Mouse (Mus musculus): ENCODE results near the gene Cd244a. TPM values are rescaled to one million over a fixed set of nuclear protein-coding genes. Genes with fewer than 3 reads are reported as not detected.

The Cd244a gene
- polyA plus RNA-seq, 1 experiment from 2014 or later = 0.08 TPM

GRCm38 (mm10) chr1:171556366-171556765, 2.6 kb upstream of the Cd244a start:
- Histone ChIP-seq H3K4me1 (replicated peaks; ENCODE audit: insufficient read depth, low read length) (no peaks in the 10 kb centered on the region), H3K27me3 (ENCODE audit: insufficient read depth, low read length) (no peaks in the 10 kb centered on the region), H3K4me2 (ENCODE audit: low read length) (no peak overlapping the region), H3K9me3 (replicated peaks; ENCODE audit: low read length) (no peaks in the 10 kb centered on the region), H3K4me3 (replicated peaks; ENCODE audit: low read depth, low read length) (no peak overlapping the region), H3K36me3 (ENCODE audit: insufficient read depth, low read length) (no peaks in the 10 kb centered on the region), H3K9ac (ENCODE audit: low read depth, low read length) (no peak overlapping the region), H3K27ac (no peak overlapping the region)
- WGBS = 91% methylated on average over 2 of the region's 2 CpGs
- DNase-seq (ENCODE audit: low spot score) (no peak), ATAC-seq (replicated peaks; ENCODE audit: low FRiP score, low read depth) (no peak)
- no peak for TF ChIP-seq CTCF (IDR thresholded peaks at IDR 0.05; ENCODE audit: low read depth)

GRCm38 (mm10) chr1:171558407-171558806, 586 bp upstream of the Cd244a start:
- 70% methylated on average over 6 of the region's 6 CpGs for WGBS
- DNase-seq (ENCODE audit: low spot score) (no peak), ATAC-seq (replicated peaks; ENCODE audit: low FRiP score, low read depth) (no peak)
- no peak overlapping the region for H3K9ac ChIP-seq (ENCODE audit: low read depth, low read length)
- no peaks in the 10 kb centered on the region for H3K36me3 ChIP-seq (ENCODE audit: insufficient read depth, low read length)
- H3K4me3 ChIP-seq (replicated peaks; ENCODE audit: low read depth, low read length) = no peak overlapping the region
- H3K27me3 ChIP-seq (ENCODE audit: insufficient read depth, low read length) = no peaks in the 10 kb centered on the region
- no peak overlapping the region for H3K27ac ChIP-seq
- H3K4me2 ChIP-seq (ENCODE audit: low read length) = no peak overlapping the region
- no peaks in the 10 kb centered on the region for H3K9me3 ChIP-seq (replicated peaks; ENCODE audit: low read length)
- no peak for TF ChIP-seq CTCF (IDR thresholded peaks at IDR 0.05; ENCODE audit: low read depth)
- H3K4me1 ChIP-seq (replicated peaks; ENCODE audit: insufficient read depth, low read length) = no peaks in the 10 kb centered on the region

GRCm38 (mm10) chr1:171560262-171560661, 1.3 kb downstream of the Cd244a start:
- Histone ChIP-seq H3K4me1 (replicated peaks; ENCODE audit: insufficient read depth, low read length) (no peaks in the 10 kb centered on the region), H3K4me3 (replicated peaks; ENCODE audit: low read depth, low read length) (no peak overlapping the region), H3K9ac (ENCODE audit: low read depth, low read length) (no peak overlapping the region), H3K27ac (no peak overlapping the region), H3K9me3 (replicated peaks; ENCODE audit: low read length) (no peaks in the 10 kb centered on the region), H3K4me2 (ENCODE audit: low read length) (no peak overlapping the region), H3K27me3 (ENCODE audit: insufficient read depth, low read length) (no peaks in the 10 kb centered on the region), H3K36me3 (ENCODE audit: insufficient read depth, low read length) (no peaks in the 10 kb centered on the region)
- WGBS = 70% methylated on average over 2 of the region's 2 CpGs
- TF ChIP-seq CTCF (IDR thresholded peaks at IDR 0.05; ENCODE audit: low read depth) = no peak
- DNase-seq (ENCODE audit: low spot score) = no peak
- no peak for ATAC-seq (replicated peaks; ENCODE audit: low FRiP score, low read depth)

GRCm38 (mm10) chr1:171561200-171561599, 2.2 kb downstream of the Cd244a start:
- Histone ChIP-seq H3K4me3 (replicated peaks; ENCODE audit: low read depth, low read length) (no peak overlapping the region), H3K9me3 (replicated peaks; ENCODE audit: low read length) (no peaks in the 10 kb centered on the region), H3K27me3 (ENCODE audit: insufficient read depth, low read length) (no peaks in the 10 kb centered on the region), H3K4me2 (ENCODE audit: low read length) (no peak overlapping the region), H3K27ac (no peak overlapping the region), H3K4me1 (replicated peaks; ENCODE audit: insufficient read depth, low read length) (no peaks in the 10 kb centered on the region), H3K36me3 (ENCODE audit: insufficient read depth, low read length) (no peaks in the 10 kb centered on the region), H3K9ac (ENCODE audit: low read depth, low read length) (no peak overlapping the region)
- DNase-seq (ENCODE audit: low spot score) (no peak), ATAC-seq (replicated peaks; ENCODE audit: low FRiP score, low read depth) (no peak)
- no peak for TF ChIP-seq CTCF (IDR thresholded peaks at IDR 0.05; ENCODE audit: low read depth)
- 95% methylated on average over 1 of the region's 1 CpGs for WGBS

GRCm38 (mm10) chr1:171561639-171562225, 2.7 kb downstream of the Cd244a start:
- Histone ChIP-seq H3K9me3 (replicated peaks; ENCODE audit: low read length) (no peaks in the 10 kb centered on the region), H3K4me1 (replicated peaks; ENCODE audit: insufficient read depth, low read length) (no peaks in the 10 kb centered on the region), H3K27ac (no peak overlapping the region), H3K27me3 (ENCODE audit: insufficient read depth, low read length) (no peaks in the 10 kb centered on the region), H3K9ac (ENCODE audit: low read depth, low read length) (no peak overlapping the region), H3K36me3 (ENCODE audit: insufficient read depth, low read length) (no peaks in the 10 kb centered on the region), H3K4me3 (replicated peaks; ENCODE audit: low read depth, low read length) (no peak overlapping the region), H3K4me2 (ENCODE audit: low read length) (no peak overlapping the region)
- DNase-seq (ENCODE audit: low spot score) = no peak
- WGBS = 62% methylated on average over 6 of the region's 11 CpGs
- TF ChIP-seq CTCF (IDR thresholded peaks at IDR 0.05; ENCODE audit: low read depth) = no peak
- no peak for ATAC-seq (replicated peaks; ENCODE audit: low FRiP score, low read depth)

- DNase-seq (ENCODE audit: low spot score) (no peak), ATAC-seq (replicated peaks; ENCODE audit: low FRiP score, low read depth) (no peak)
- no peak overlapping the region for H3K4me2 ChIP-seq (ENCODE audit: low read length)
- no peak for TF ChIP-seq CTCF (IDR thresholded peaks at IDR 0.05; ENCODE audit: low read depth)
- no peaks in the 10 kb centered on the region for H3K9me3 ChIP-seq (replicated peaks; ENCODE audit: low read length)
- no peaks in the 10 kb centered on the region for H3K36me3 ChIP-seq (ENCODE audit: insufficient read depth, low read length)
- H3K4me1 ChIP-seq (replicated peaks; ENCODE audit: insufficient read depth, low read length) = no peaks in the 10 kb centered on the region
- no peaks in the 10 kb centered on the region for H3K27me3 ChIP-seq (ENCODE audit: insufficient read depth, low read length)
- WGBS = 81% methylated on average over 2 of the region's 2 CpGs
- no peak overlapping the region for H3K27ac ChIP-seq
- no peak overlapping the region for H3K4me3 ChIP-seq (replicated peaks; ENCODE audit: low read depth, low read length)
- H3K9ac ChIP-seq (ENCODE audit: low read depth, low read length) = no peak overlapping the region
Observed at GRCm38 (mm10) chr1:171563042-171563441, 4.0 kb downstream of the Cd244a start.

GRCm38 (mm10) chr1:171564247-171564646, 5.3 kb downstream of the Cd244a start:
- WGBS = 59% methylated on average over 3 of the region's 3 CpGs
- TF ChIP-seq CTCF (IDR thresholded peaks at IDR 0.05; ENCODE audit: low read depth) = peak; percentile 70
- DNase-seq (ENCODE audit: low spot score) (peak; percentile 51), ATAC-seq (replicated peaks; ENCODE audit: low FRiP score, low read depth) (no peak; the same call in 1 of the 2 replicates)
- Histone ChIP-seq H3K27me3 (ENCODE audit: insufficient read depth, low read length) (no peaks in the 10 kb centered on the region), H3K4me2 (ENCODE audit: low read length) (no peak overlapping the region), H3K4me1 (replicated peaks; ENCODE audit: insufficient read depth, low read length) (no peaks in the 10 kb centered on the region), H3K4me3 (replicated peaks; ENCODE audit: low read depth, low read length) (no peak overlapping the region), H3K36me3 (ENCODE audit: insufficient read depth, low read length) (no peaks in the 10 kb centered on the region), H3K27ac (no peak overlapping the region), H3K9me3 (replicated peaks; ENCODE audit: low read length) (no peaks in the 10 kb centered on the region), H3K9ac (ENCODE audit: low read depth, low read length) (no peak overlapping the region)
